Mouse (Mus musculus) CH12.LX (cell line): Measurements from ENCODE around the gene Rexo5. TPM values are rescaled to one million over a fixed set of nuclear protein-coding genes. Genes with fewer than 3 reads are reported as not detected.

Experiments
- DNase-seq: peaks from one replicate; pipeline ENCODE4 v3.0.0-alpha.2; 2013; ENCODE audit errors: extremely low read depth
- H3K27ac ChIP-seq: 2 replicates; pipeline ENCODE4 v1.5.1; 2012; ENCODE audit warnings: low read depth, mild to moderate bottlenecking, control low read depth, moderate library complexity; ENCODE audit not compliant: insufficient read depth
- H3K27me3 ChIP-seq: replicated peaks from 2 replicates; pipeline ENCODE3; 2012; ENCODE audit warnings: inconsistent platforms
- H3K36me3 ChIP-seq, 2 experiments: replicated peaks in 1 of 2; 2 replicates each; pipeline versions ENCODE3 to v1.6.1; 2012; ENCODE audit warnings: inconsistent platforms in 1 of 2, low read length in 1 of 2, mild to moderate bottlenecking in 1 of 2, mixed read lengths in 1 of 2, moderate library complexity in 1 of 2; ENCODE audit not compliant: control insufficient read depth in 1 of 2, insufficient read depth in 1 of 2
- H3K4me1 ChIP-seq, 2 experiments: 2 replicates each; pipeline ENCODE4 v1.6.1; 2012; ENCODE audit warnings: inconsistent platforms in 1 of 2, moderate library complexity in 1 of 2; ENCODE audit not compliant: insufficient read depth in 2 of 2, control insufficient read depth in 1 of 2
- H3K4me2 ChIP-seq: 2 replicates; pipeline ENCODE4 v1.6.1; 2012; ENCODE audit warnings: low read depth, mild to moderate bottlenecking, control low read depth; ENCODE audit not compliant: poor library complexity, insufficient read depth, severe bottlenecking
- H3K4me3 ChIP-seq, 3 experiments: fragments of 150-350 bp in 1 of 3; sonication (generic) in 1 of 3; replicated peaks in 1 of 3; 2 replicates each; pipeline versions ENCODE3 to v1.5.1; 2011 to 2012; ENCODE audit warnings: low read depth in 2 of 3, low read length in 2 of 3, mild to moderate bottlenecking in 2 of 3, moderate library complexity in 2 of 3, control low read depth in 1 of 3, improper control_type of control experiment in 1 of 3, inconsistent platforms in 1 of 3, mixed read lengths in 1 of 3; ENCODE audit not compliant: poor library complexity in 1 of 3
- H3K79me2 ChIP-seq: replicated peaks from 2 replicates; pipeline ENCODE4 v1.6.1; 2012; ENCODE audit warnings: mild to moderate bottlenecking, moderate library complexity; ENCODE audit not compliant: control insufficient read depth, poor library complexity, insufficient read depth, severe bottlenecking; ENCODE audit errors: extremely low read depth
- H3K9ac ChIP-seq: 2 replicates; pipeline ENCODE4 v1.6.1; 2012; ENCODE audit warnings: low read depth, mild to moderate bottlenecking, control low read depth, moderate library complexity; ENCODE audit not compliant: insufficient read depth
- H3K9me3 ChIP-seq: replicated peaks from 2 replicates; pipeline ENCODE3; 2012; ENCODE audit warnings: low read length, inconsistent platforms, mixed read lengths
- BHLHE40 ChIP-seq: IDR thresholded peaks from 2 replicates; pipeline ENCODE4 v1.6.1; 2011; ENCODE audit warnings: mild to moderate bottlenecking, low read depth, low read length, improper control_type of control experiment
- CHD1 ChIP-seq: IDR thresholded peaks from 2 replicates; pipeline ENCODE4 v1.6.1; 2012; ENCODE audit warnings: low read depth, low read length, improper control_type of control experiment, inconsistent platforms
- E2F4 ChIP-seq: IDR thresholded peaks from 2 replicates; pipeline ENCODE4 v1.6.1; 2011; ENCODE audit warnings: low read depth, low read length, improper control_type of control experiment; ENCODE audit not compliant: insufficient replicate concordance
- ELF1 ChIP-seq: IDR thresholded peaks from 2 replicates; pipeline ENCODE4 v1.6.1; 2014; ENCODE audit warnings: low read depth, mild to moderate bottlenecking, inconsistent platforms, low read length, improper control_type of control experiment
- EP300 ChIP-seq: IDR thresholded peaks from 2 replicates; pipeline ENCODE4 v1.6.1; 2011; ENCODE audit warnings: low read length, improper control_type of control experiment
- IRF4 ChIP-seq: IDR thresholded peaks from 2 replicates; pipeline ENCODE4 v1.6.1; 2014; ENCODE audit warnings: low read depth, mild to moderate bottlenecking, inconsistent platforms, low read length, improper control_type of control experiment
- MAX ChIP-seq: IDR thresholded peaks from 2 replicates; pipeline ENCODE4 v1.6.1; 2011; ENCODE audit warnings: low read length, improper control_type of control experiment
- MAZ ChIP-seq: IDR thresholded peaks from 2 replicates; pipeline ENCODE4 v1.6.1; 2012; ENCODE audit warnings: low read depth, mild to moderate bottlenecking, inconsistent platforms, low read length, improper control_type of control experiment, moderate library complexity
- MEF2A ChIP-seq: IDR thresholded peaks from 2 replicates; pipeline ENCODE4 v1.6.1; 2014; ENCODE audit warnings: low read depth, mild to moderate bottlenecking, inconsistent platforms, low read length, improper control_type of control experiment, borderline replicate concordance
- MXI1 ChIP-seq: IDR thresholded peaks from 2 replicates; pipeline ENCODE4 v1.6.1; 2011; ENCODE audit warnings: mild to moderate bottlenecking, low read depth, low read length, improper control_type of control experiment
- PAX5 ChIP-seq: IDR thresholded peaks from 2 replicates; pipeline ENCODE4 v1.6.1; 2012; ENCODE audit warnings: low read length, inconsistent platforms, mixed read lengths
- POLR2A ChIP-seq: IDR thresholded peaks from 2 replicates; pipeline ENCODE4 v1.6.1; 2011; ENCODE audit warnings: low read depth, mild to moderate bottlenecking, improper control_type of control experiment, low read length
- POLR2AphosphoS2 ChIP-seq: IDR thresholded peaks from 2 replicates; pipeline ENCODE4 v1.6.1; 2011; ENCODE audit warnings: low read depth, low read length, improper control_type of control experiment
- RAD21 ChIP-seq: IDR thresholded peaks from 2 replicates; pipeline ENCODE4 v1.6.1; 2011; ENCODE audit warnings: low read depth, mild to moderate bottlenecking, low read length, improper control_type of control experiment, moderate library complexity
- RCOR1 ChIP-seq: conservative IDR thresholded peaks from 2 replicates; pipeline ENCODE4 v1.6.1; 2012; ENCODE audit warnings: low read depth, mild to moderate bottlenecking, inconsistent platforms, low read length, improper control_type of control experiment
- SIN3A ChIP-seq: IDR thresholded peaks from 2 replicates; pipeline ENCODE4 v1.6.1; 2012; ENCODE audit warnings: low read length, improper control_type of control experiment, inconsistent platforms
- TBP ChIP-seq: conservative IDR thresholded peaks from 2 replicates; pipeline ENCODE4 v1.6.1; 2011; ENCODE audit warnings: low read depth, low read length, improper control_type of control experiment
- TCF12 ChIP-seq: IDR thresholded peaks from 2 replicates; pipeline ENCODE4 v1.6.1; 2014; ENCODE audit warnings: low read depth, mild to moderate bottlenecking, inconsistent platforms, low read length, improper control_type of control experiment
- USF1 ChIP-seq: IDR thresholded peaks from 2 replicates; pipeline ENCODE4 v1.6.1; 2014; ENCODE audit warnings: low read depth, mild to moderate bottlenecking, inconsistent platforms, low read length, improper control_type of control experiment
- ZKSCAN1 ChIP-seq: IDR thresholded peaks from 2 replicates; pipeline ENCODE4 v1.6.1; 2012; ENCODE audit warnings: low read depth, inconsistent platforms, low read length, improper control_type of control experiment, borderline replicate concordance
- ZMIZ1 ChIP-seq: IDR thresholded peaks from 2 replicates; pipeline ENCODE4 v1.6.1; 2012; ENCODE audit warnings: low read depth, mild to moderate bottlenecking, inconsistent platforms, low read length, improper control_type of control experiment
- dilution Hi-C: fragments of 300-500 bp; cut with MboI; formaldehyde crosslinking; loops from 2 replicates; pipeline ENCODE4 v1.14.3; 2020; ENCODE audit warnings: low sequenced_read_pairs; ENCODE audit not compliant: extremely low pct_unique_long_range_greater_than_20kb, extremely low pct_ligation_motif_present
- in situ Hi-C: fragments of 300-500 bp; cut with MboI; formaldehyde crosslinking; loops from 3 replicates; pipeline ENCODE4 v1.14.3; 2019; ENCODE audit warnings: low sequenced_read_pairs, low pct_ligation_motif_present, low pct_unique_long_range_greater_than_20kb, mixed read lengths
- polyA plus RNA-seq: library from polyadenylated mRNA; unstranded; fragments of >175 nt; gene quantifications from 2 replicates; pipeline ENCODE4 v1.2.1, GENCODE M21; 2012; ENCODE audit warnings: low read depth; ENCODE audit not compliant: insufficient read length
- total RNA-seq, 2 experiments: library from RNA; depleted of rRNA; stranded (reverse); fragments of 300-350 nt in 1 of 2; fragments of >200 nt in 1 of 2; gene quantifications; 2 replicates each; pipeline ENCODE4 v1.2.3; 2012 to 2014

Rexo5 gene
- total and polyA plus RNA-seq, 3 experiments = 11.0 to 15.5 (median 12.0) TPM

GRCm38 (mm10) chr7:119760527-119760951, 33.3 kb upstream of the Rexo5 start, which contains the start of gene Acsm3:
TSS of gene Acsm3 (plus strand) at chr7:119760923.
- H3K79me2 ChIP-seq = no peaks in the 10 kb centered on the region
- H3K27ac ChIP-seq = no peak within 1 kb of the TSS
- H3K9me3 ChIP-seq = no peaks in the 10 kb centered on the region
- no peaks in the 10 kb centered on the region for H3K36me3 ChIP-seq
- in situ Hi-C loops (no loop called here), dilution Hi-C loops (no loop called here)
- DNase-seq = no peak
- H3K27me3 ChIP-seq = peaks cover 3% of the 10 kb centered on the region
- no peak within 1 kb of the TSS for H3K9ac ChIP-seq
- TF ChIP-seq ELF1 = no peak
- TF ChIP-seq POLR2AphosphoS2 = no peak
- TF ChIP-seq USF1 = no peak
- TF ChIP-seq MEF2A = no peak
- no peak for TF ChIP-seq MAZ
- no peak for TF ChIP-seq PAX5
- TF ChIP-seq MAX = no peak
- no peak for TF ChIP-seq RAD21
- no peak for TF ChIP-seq SIN3A
- TF ChIP-seq RCOR1 = no peak
- TF ChIP-seq TBP = no peak
- TF ChIP-seq CHD1 = no peak
- no peak for TF ChIP-seq POLR2A
- TF ChIP-seq EP300 = no peak
- no peak for TF ChIP-seq MXI1
- no peak for TF ChIP-seq IRF4
- TF ChIP-seq TCF12 = no peak
- no peak within 1 kb of the TSS for H3K4me2 ChIP-seq
- no peak within 1 kb of the TSS for H3K4me3 ChIP-seq
- no peaks in the 10 kb centered on the region for H3K4me1 ChIP-seq

GRCm38 (mm10) chr7:119762166-119762697, 31.6 kb upstream of the Rexo5 start:
- no peak for DNase-seq
- Histone ChIP-seq H3K4me2 (no peak overlapping the region), H3K4me1 (no peaks in the 10 kb centered on the region), H3K4me3 (no peak overlapping the region), H3K27me3 (peaks cover 3% of the 10 kb centered on the region), H3K9me3 (no peaks in the 10 kb centered on the region), H3K36me3 (no peaks in the 10 kb centered on the region), H3K79me2 (no peaks in the 10 kb centered on the region), H3K9ac (no peak overlapping the region), H3K27ac (no peak overlapping the region)
- in situ Hi-C loops (no loop called here), dilution Hi-C loops (no loop called here)
- TF ChIP-seq BHLHE40 (no peak), USF1 (no peak), ZKSCAN1 (no peak), E2F4 (no peak), ZMIZ1 (no peak), MEF2A (no peak), MXI1 (no peak), MAZ (no peak), EP300 (no peak), POLR2AphosphoS2 (no peak)
